Mouse (Mus musculus) ovary, adult 18-20 months (tissue): ENCODE measurements around the gene Serpina11.

ENCODE experiments used
- DNase-seq: peaks from one replicate; pipeline ENCODE4 v3.0.0; 2022; ENCODE audit warnings: low spot score, mixed read lengths

Serpina11 gene

GRCm38 (mm10) chr12:103989857-103990256, at the start of gene Serpina11:
TSS of gene Serpina11 (minus strand) at chr12:103989957.
- DNase-seq = no peak

- no peak for DNase-seq
Measured at GRCm38 (mm10) chr12:104038181-104038580, 48.4 kb upstream of the Serpina11 start.

- DNase-seq = no peak
Measured at GRCm38 (mm10) chr12:104033752-104034151, 44.0 kb upstream of the Serpina11 start.

- DNase-seq = no peak
Measured at GRCm38 (mm10) chr12:104029986-104030385, 40.2 kb upstream of the Serpina11 start.

GRCm38 (mm10) chr12:104015280-104015679, 25.5 kb upstream of the Serpina11 start:
- no peak for DNase-seq

GRCm38 (mm10) chr12:104013620-104014019, 23.9 kb upstream of the Serpina11 start, which contains the start of gene Serpina9:
TSS of gene Serpina9 (minus strand) at chr12:104013755.
- no peak for DNase-seq

- DNase-seq = no peak
Measured at GRCm38 (mm10) chr12:104004689-104005088, 14.9 kb upstream of the Serpina11 start.

- DNase-seq = no peak
Measured at GRCm38 (mm10) chr12:104003238-104003612, 13.5 kb upstream of the Serpina11 start.

- peak; percentile 71 for DNase-seq
Measured at GRCm38 (mm10) chr12:104002569-104003237, 12.9 kb upstream of the Serpina11 start.

- no peak for DNase-seq
Measured at GRCm38 (mm10) chr12:104000594-104000993, 10.8 kb upstream of the Serpina11 start.

GRCm38 (mm10) chr12:103999611-104000010, 9.9 kb upstream of the Serpina11 start:
- no peak for DNase-seq

GRCm38 (mm10) chr12:103996513-103996912, 6.8 kb upstream of the Serpina11 start:
- DNase-seq = no peak

- DNase-seq = no peak
Measured at GRCm38 (mm10) chr12:103995292-103996072, 5.7 kb upstream of the Serpina11 start.

GRCm38 (mm10) chr12:103992945-103993344, 3.2 kb upstream of the Serpina11 start:
- DNase-seq = no peak

- DNase-seq = no peak
Measured at GRCm38 (mm10) chr12:103989514-103989767, 316 bp downstream of the Serpina11 start.

GRCm38 (mm10) chr12:103988754-103989513, 823 bp downstream of the Serpina11 start:
- no peak for DNase-seq

GRCm38 (mm10) chr12:103985868-103986267, 3.9 kb downstream of the Serpina11 start:
- no peak for DNase-seq

- no peak for DNase-seq
Measured at GRCm38 (mm10) chr12:103984935-103985334, 4.8 kb downstream of the Serpina11 start.

GRCm38 (mm10) chr12:103981646-103982360, 8.0 kb downstream of the Serpina11 start:
- DNase-seq = no peak

GRCm38 (mm10) chr12:103978294-103978693, 11.5 kb downstream of the Serpina11 start:
- no peak for DNase-seq

GRCm38 (mm10) chr12:103977846-103978245, 11.9 kb downstream of the Serpina11 start:
- DNase-seq = no peak

- DNase-seq = no peak
Measured at GRCm38 (mm10) chr12:103977060-103977459, 12.7 kb downstream of the Serpina11 start.
